Mouse (Mus musculus) embryo, embryonic 11.5 days (tissue): Measurements from ENCODE around the gene Sec62.
A peak's percentile ranks its signal among the peaks of the same experiment; 100 is the strongest.

Source experiments
- DNase-seq: peaks from one replicate; pipeline ENCODE4 v3.0.0-alpha.2; 2012; ENCODE audit warnings: low read depth, low spot score

Sec62 gene

DNA sequence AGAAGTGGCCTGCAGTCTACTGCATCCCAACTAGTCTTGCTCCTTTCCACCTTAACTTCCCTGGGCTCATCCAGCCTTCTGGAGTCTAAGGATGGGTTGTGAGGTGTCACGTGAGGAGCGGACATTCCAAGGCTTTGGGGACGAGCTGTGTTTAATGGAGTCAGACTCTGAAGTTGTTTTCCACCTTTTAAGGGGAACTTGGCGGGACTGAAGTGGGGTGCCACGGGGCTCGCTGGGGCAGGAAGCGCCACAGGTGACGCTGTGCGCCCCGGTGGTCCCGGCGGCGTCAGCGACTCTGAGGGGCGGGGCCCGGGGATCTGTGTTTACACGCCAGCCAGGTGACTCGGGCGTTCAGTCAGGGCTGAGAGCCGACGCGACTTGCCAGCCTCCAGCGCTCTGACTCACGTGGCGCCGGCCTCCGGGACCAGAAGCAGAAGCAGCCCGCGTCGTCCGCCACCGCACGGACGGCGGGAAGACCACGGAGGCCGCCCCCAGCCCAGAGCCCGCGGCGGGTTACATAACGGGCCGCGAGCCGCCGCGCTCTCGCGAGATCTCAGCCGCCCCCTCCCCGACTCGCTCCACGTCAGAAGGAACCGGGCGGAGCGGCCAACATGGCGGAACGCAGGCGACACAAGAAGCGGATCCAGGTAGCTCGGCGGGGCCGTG, at the start of gene Sec62:
Gene Sec62, plus strand, starts transcription at position 139 of the 666 bp plus-strand sequence.
- DNase-seq: peak; percentile 90

DNA sequence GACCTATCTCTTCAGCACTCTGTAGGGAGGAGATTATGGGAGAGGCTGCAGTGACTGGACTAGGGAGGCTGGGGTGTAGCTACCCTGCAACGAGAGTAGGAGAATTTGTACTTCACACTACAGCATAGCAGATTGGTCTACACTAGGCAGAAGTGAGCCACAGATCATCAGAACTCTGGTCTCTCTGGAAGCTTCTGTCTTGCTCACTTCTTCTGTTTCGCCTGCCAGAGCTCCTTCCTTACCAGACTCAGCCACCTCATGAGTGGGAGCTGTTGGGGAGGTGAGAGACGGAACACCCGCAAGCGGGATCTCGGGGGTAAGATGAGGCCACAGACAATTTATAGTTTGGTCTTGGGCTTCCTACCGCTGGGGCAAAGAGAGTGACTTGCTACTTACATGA, 49.8 kb upstream of the Sec62 start:
- no peak for DNase-seq

- DNase-seq: no peak
Measured at GRCm38 (mm10) chr3:30746006-30746405, 46.7 kb upstream of the Sec62 start, which contains the start of gene Samd7. Gene Samd7 (plus strand): TSS chr3:30746293.

- DNase-seq: no peak
Measured at GRCm38 (mm10) chr3:30748316-30748715, 44.4 kb upstream of the Sec62 start.

DNA sequence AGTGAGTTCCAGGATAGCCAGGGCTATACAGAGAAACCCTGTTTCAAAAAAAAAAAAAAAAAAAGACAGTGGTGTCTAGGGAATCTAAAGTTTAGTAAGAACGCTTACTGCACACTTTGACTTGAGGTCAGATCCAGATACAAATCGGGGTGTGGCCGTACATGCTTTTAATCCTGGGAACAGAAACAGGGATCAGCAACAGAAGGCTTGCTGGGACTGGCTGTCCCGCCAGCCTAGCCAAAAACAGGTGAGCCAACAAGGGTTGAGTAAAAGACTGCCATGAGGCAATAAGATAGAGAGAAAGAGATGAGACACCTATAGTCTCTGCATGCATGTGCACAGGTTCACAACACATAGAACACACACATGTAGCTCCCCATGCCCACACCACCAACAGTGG, 38.0 kb upstream of the Sec62 start:
- DNase-seq: no peak

- no peak for DNase-seq
Measured at GRCm38 (mm10) chr3:30764877-30765276, 27.8 kb upstream of the Sec62 start.

DNA sequence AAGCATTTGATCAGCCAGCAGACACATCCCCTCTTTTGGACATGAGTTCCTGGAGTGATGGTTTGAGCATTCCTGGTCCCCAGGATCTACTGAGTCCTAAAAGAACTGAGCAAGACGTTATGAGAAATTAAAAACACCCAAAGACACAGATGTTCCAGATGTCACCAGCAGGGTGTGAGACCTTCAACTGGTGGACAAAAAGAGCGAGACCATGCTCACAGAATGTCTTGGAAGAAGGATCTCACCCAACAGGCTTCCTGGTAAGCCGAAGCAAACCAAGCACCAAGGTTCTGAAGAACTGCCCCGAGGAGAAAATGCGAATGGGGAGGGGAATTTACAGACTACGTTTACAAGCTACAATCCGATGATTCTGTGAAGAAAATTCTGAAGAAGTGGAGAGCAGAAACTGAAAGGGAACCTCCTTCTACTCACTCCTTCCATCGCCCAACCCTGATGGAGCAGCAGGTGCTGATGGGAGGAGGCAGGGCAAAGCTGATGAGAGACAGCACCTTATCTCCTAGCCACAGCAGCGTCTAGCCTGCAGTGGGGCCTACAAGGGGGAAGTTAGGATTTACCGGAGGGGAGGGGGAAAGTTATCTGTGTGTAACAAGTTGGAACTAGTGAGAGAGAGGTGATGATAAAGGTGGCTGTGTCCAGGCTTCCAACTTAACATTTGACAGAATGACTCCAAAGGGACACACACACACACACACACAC, 27.2 kb upstream of the Sec62 start:
- DNase-seq: no peak

- DNase-seq: no peak
Measured at GRCm38 (mm10) chr3:30766177-30766576, 26.5 kb upstream of the Sec62 start.

DNA sequence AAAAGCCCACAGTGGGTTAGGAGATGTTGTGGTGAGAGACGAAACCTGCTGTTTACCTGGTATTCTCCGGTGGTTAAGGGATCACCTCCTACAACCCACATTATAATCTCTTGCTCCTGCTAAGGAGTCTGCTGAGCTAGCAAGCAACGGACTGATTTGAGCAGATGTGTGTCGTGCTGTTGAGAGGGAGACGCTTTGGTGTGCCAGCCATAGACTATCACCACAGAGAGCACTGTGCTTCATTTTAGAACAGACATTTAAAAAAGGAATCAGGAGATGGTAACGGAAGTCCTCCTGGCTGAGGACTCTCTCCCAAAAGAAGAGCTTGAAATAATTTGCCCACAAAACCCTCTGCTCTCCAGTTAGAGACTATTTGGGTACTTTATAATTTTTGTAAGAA, 25.4 kb upstream of the Sec62 start:
- no peak for DNase-seq

GRCm38 (mm10) chr3:30769755-30770515, 22.7 kb upstream of the Sec62 start:
- no peak for DNase-seq

DNA sequence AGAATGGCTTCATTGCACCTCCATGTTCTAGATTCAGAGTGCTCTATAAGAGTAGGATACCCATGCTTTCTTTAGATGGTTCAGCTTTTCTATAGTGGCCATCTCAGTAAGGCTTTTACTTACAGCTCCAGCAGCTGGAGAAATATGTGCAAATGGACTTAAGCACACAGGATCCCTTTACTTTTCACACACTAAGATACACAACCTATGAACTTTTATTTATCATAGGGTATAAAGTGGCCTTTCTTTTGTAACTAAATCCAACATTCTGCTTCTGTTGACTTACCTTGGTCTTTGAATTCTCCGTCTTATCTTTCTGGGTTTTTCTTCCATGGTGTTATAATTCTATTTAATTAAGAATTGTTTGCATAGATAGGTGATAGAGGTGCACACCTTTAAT, 21.1 kb upstream of the Sec62 start:
- DNase-seq: no peak

DNA sequence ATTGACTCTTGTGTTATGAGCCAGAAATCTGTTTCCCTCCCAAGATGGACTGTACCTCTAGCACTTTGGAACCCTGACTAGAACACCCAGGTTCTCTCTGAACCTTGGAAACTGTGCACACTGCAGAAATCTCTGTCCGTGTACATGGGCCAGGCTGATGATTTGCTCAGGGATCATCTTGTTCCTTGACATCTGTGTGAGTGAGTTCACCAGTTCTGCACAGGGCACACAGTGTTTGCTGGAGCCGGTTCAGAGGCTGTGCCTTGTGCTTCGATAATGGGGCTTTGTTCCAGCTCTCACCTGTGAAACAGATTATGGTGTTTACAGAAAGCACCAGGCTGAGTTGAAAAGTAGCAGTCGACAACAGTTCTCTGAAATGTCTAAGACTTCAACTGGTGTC, 20.0 kb upstream of the Sec62 start:
- DNase-seq: no peak

DNA sequence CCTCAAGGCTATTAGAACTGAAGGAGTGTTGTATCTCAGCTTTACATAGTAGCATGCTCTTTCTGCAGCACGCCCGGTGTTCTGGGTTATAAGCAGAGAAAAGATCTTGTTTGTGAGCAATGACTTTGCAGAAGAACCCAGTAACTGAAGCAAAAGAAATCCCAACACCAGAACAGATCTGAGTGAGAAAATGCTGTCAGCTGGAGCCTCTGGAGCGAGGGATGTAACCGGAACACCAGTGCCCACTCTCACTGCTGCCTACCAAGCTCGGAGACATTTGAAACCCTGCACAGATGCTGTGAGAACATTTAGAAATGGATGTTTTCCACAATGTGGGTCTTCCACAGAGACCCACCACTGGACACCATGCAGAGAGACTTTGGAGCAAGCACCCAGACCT, 18.0 kb upstream of the Sec62 start:
- no peak for DNase-seq

DNA sequence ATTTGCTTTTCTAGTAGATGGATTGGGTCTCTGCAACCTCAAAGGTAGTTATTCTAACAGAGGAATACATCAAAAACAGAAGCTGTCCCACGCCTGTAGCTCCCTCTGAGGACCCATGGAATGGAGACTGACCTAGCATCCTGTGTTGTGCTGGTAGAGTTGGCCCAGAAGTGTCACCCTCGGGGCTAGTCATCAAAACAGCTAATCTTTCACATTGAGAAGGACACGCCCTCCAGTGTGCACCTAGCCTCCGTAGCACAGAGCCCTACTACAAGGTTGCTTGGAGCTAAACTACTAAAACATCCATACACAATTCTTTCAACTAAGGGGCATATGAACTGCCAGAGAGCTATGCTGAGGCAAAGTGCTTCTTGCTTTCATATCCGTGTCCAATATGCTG, 14.7 kb upstream of the Sec62 start:
- DNase-seq: no peak

GRCm38 (mm10) chr3:30788531-30788930, 4.1 kb upstream of the Sec62 start:
- no peak for DNase-seq

DNA sequence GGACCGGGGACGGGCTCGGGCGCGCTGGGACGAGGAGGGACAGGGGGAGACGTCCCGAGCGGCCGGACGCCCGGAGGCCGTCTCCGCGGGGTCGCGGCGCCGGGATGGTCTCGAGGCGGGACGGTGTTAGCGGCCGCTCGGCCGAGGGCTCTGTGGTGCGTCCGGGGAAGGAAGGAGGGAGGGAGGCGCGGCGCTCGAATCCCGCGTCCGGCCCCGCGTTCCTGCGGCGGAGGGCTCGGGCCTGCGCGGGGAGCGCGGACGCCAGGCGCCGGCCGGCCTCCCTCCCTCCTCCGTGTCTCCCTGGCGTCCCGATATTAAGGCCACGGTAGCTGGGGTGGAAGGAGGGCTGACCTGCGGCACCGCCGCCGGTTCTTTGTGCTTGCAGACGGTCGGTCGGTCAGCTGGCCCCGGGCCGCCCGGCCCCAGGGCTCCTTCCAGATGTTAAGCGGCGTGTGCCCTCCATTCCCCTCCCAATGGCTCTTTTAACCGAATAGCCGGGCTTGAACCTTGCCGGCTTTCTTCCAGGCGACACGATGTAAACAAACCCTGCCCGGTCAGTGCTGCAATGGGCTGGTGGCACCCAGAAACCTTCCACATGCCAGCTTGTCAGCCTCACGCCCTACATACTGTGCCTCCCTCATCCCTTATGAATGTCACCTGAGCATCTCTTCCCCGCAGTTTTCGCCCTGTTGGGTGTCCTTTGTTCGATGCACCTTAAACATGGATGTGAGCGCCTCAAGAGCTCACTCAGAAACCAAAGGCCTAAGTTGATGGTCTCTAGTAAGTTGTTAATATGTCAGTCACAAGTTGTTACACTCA, 937 bp downstream of the Sec62 start:
- DNase-seq: peak; percentile 23

DNA sequence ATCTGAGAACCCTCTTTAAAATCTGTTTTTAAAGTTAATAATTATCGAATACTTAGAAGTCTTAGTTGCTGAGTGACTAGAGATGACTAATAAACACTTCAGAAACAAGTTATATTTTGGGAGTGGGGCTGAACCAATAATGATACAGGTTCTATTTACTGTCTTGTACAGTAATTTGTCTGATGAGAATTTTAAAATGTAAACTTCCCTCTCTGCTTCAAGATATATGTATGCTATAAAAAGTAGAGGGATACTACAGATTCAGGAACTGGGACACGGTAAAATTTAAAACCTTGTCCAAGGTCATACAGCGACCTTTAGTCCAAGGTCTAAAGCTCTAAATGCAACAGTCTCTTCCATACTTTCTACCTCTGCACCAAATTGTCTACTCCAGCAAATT, 9.5 kb downstream of the Sec62 start:
- DNase-seq: no peak

- DNase-seq: no peak
Measured at GRCm38 (mm10) chr3:30812881-30813280, 20.2 kb downstream of the Sec62 start.

GRCm38 (mm10) chr3:30818630-30819125, 26.0 kb downstream of the Sec62 start:
- DNase-seq: no peak

GRCm38 (mm10) chr3:30822163-30822562, 29.5 kb downstream of the Sec62 start:
- DNase-seq: no peak

DNA sequence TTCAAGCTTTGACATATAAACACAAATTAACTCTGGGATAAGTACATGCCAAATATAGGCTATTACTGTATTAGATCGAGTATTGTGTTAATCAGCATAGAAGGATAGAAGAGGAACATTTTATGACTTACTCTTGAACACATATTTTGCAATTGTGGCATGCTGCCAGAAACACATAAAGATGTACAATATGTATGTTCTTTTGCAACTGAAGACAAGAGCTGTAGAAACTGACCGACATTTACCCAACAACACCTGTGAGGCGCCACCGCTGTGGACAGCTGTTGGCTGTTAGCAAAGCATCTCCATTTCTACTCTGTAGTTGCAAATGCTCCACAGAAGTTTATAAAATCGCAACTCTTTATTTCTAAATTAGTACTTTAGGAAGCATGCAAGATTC, 33.4 kb downstream of the Sec62 start:
- no peak for DNase-seq
